Mouse (Mus musculus): Measurements from ENCODE around the gene Vav2. TPM values are rescaled to one million over a fixed set of nuclear protein-coding genes. Genes with fewer than 3 reads are reported as not detected.

Gene Vav2
- polyA plus RNA-seq, 1 experiment, result 4.5 TPM

DNA sequence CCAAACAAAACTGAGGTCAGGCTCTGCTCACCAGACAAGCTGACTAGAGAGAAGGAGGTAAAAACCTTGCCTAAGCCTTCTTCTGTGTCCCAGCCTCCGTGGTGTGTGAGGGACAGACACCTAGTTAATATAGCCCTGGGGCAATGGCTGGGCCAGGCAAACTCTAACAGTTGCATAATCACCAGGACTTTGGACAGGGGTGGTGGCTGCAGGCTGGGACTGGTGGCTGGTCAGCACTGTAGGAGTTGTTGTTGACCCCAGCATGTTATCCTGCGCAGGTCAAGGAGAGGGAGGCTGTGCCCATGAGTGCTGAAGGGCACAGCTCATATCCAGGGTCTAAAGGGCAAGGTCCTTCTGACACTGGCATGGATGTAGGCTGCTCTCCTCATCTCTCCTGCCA is 178.6 kb downstream of the Vav2 start, which contains the start of gene Sardh:
TSS of gene Sardh (minus strand) at position 127 of the 400 bp plus-strand sequence.
- TF ChIP-seq GATA1 (IDR thresholded peaks at IDR 0.05; ENCODE audit: low read length), result no peak

DNA sequence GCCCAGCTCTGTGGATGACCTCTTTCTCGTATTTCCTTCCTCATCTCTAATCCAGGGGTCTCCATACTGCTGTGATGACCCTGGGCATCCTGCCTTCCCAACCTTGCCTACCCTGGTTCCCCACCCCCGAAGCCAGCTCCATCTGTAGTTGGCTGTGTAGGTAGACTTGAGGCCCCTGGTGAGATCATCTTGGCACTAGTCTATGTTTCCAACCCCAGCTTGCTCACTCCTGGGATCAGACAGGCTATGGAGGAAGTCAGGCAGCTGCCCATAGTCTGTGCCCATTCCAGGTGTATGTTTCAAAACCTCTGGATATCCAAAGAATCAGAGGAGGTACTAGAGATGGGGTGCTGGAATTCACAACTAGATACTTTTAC is 179.4 kb downstream of the Vav2 start:
- TF ChIP-seq GATA1 (IDR thresholded peaks at IDR 0.05; ENCODE audit: low read length), result no peak

DNA sequence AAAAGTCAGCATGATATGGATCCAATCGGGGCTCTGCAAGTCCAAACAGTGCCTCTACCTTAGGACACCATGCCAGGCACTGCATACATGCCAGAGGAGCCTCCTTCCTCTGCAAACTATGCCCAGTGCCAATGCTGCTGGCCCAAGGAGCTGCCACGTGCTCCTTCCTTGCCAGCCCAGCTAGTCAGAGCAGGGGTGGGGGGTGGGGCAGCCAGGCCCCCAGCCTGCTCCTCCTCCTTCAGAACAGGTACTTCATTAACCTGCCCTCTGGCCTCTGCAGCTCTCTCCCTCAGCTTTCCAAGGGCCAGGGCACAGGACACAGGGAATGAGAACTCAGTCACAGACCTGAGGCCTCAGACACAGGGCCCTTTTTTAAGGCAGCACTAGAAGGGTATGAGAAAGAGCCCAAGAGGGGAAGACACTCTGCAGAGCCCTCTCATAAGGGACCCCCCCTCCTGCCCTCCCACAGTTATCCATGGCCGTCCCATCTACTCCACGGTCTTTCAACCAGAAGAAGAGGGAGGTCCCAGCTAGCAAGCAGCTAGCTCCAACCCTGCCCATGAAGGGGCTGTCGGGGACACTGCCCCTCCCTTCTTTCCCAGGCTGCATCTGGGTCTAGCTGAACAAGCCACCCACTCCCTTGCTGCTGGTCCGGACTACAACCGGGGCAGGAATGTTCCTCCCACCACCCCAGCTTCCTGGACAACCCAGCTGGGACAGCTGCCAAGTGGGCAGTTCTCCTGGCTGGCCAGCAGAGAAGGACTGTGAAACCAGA is 179.9 kb downstream of the Vav2 start:
- no peak for TF ChIP-seq GATA1 (IDR thresholded peaks at IDR 0.05; ENCODE audit: low read length)

DNA sequence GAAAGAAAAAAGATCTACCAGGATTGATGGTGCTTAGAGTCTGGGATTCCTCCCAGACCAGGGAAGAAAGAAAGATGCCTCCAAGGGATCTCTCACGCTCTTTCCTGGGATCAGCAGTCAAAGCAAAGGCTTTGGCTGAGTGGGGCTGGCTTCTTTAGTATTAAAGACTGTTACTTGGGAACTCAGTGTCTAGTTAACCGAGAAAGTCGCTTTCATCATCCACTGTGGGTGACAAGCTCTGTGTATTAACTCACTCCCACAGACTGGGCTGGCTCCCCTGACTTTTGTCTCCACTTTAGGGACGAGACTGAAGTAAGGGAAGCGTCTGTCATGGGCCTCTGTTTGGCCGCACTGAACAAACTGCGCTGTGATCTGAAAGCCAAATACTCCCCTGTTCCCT is 180.9 kb downstream of the Vav2 start:
- no peak for TF ChIP-seq GATA1 (IDR thresholded peaks at IDR 0.05; ENCODE audit: low read length)

DNA sequence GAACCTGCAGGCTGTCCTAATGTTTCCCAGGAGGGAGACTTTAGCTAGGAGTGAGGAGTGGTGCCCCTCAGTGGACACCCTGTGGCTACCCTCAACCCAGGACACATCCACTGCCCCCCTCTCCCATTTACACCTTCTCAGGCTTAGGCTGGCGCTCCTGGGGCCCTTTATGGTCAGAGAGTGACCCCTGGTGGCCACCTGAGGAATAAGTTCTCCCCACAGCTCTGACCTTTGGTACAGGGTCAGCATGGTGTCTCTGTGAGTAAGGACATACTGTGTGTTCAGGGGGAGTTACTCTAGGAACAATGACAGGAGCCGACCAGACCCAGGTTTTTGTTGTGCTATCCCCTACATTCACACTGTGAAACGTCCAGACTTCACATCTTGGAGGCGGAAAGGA is 189.5 kb downstream of the Vav2 start:
- no peak for TF ChIP-seq GATA1 (IDR thresholded peaks at IDR 0.05; ENCODE audit: low read length)

DNA sequence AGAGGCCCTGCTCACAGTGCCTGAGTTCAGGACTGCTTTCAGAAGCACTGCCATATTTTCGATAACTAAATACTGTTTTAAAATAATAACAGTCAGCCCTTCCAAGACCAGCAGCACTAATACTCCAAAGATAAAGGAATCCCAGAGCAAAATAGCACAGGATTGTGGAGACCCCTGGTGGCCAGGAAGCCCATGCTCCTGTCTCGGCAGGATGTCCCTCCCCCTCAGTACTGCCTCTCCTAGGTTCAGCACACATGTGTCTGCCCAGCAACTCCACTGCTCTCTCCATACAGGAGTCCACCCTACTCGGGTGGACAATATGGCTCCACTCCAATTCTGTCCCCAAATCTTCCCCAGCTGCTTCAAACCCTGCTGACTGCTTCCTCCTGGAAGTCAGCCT is 191.1 kb downstream of the Vav2 start:
- TF ChIP-seq GATA1 (IDR thresholded peaks at IDR 0.05; ENCODE audit: low read length), result no peak

DNA sequence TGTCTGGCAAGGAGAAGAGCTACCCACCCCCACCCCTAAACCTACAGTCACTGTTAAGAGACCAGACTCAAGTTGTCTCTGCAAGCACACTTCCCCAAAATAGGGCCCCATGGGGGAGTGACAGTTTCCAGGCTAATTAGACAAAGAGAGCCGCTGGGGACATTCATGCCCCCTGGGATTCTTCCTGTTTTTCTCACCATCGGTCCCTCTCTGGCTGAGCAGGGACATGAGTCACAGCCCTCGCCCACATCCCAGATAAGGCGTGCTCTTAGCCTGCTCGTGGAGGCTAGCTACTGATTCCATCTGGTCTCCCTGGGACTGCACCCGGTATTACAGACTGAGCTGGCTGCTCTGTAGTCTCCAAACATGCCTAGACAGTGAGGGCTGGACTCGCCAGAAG is 194.5 kb downstream of the Vav2 start:
- TF ChIP-seq GATA1 (IDR thresholded peaks at IDR 0.05; ENCODE audit: low read length), result no peak

DNA sequence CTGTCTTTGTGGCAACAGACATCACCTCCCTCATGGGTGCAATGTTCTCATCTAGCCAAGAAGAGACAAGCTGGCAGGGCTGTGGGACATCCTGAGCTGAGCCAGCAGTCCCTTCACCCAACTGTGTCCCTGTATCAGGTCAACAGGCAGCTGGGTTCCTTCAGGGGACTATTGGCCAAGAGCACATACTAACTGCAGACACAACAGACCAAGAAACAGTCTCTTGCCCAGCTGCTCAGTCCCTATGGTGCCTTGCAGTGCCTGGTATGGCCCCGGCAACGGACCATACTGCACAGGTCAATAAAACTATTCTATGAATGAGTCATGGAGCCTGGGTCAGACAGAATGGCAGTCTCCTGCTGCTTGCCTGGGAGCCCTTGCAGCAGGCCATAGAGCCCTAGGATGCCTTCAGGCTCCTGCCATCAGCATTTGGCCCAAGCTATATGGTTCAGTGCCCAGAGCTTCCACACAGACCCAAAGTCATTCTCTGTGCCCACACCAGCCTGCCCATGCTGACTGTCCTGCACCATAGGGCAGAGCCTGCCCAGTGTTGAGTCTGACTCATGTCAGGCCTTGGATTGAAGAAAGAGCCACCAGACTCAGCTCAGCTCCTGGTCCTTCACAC is 197.2 kb downstream of the Vav2 start:
- no peak for TF ChIP-seq GATA1 (IDR thresholded peaks at IDR 0.05; ENCODE audit: low read length)

DNA sequence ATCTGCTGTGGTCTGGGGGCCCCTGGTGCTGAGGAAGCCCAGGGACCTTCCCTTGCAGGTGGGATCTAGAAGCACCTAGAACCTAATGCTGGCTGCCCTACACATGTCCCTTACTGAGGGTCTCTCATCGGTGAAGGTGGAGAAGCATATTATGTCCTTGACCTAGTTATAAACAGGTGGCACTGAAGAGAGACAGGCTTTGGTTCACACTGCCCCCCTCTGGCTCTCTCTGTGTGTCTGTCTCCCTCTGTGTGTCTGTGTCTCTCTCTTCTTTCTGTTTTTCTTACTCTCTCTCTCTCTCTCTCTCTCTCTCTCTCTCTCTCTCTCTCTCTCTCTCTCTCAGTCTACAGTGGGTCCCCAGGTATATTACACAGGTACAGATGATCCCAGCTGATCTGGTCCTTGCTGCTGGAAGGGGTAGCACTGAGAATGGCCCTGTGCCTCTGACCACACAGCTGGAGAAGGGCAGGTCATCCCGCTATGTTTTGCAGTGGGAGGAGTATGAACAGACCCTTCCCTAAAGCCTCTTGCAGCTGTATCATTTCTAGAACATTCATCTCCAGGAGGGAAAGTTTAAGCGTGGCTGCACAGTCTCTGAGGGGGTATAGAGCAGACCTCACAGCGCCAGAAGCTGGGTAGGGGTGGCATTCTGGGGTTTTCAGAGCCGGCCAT is 197.9 kb downstream of the Vav2 start:
- no peak for TF ChIP-seq GATA1 (IDR thresholded peaks at IDR 0.05; ENCODE audit: low read length)

DNA sequence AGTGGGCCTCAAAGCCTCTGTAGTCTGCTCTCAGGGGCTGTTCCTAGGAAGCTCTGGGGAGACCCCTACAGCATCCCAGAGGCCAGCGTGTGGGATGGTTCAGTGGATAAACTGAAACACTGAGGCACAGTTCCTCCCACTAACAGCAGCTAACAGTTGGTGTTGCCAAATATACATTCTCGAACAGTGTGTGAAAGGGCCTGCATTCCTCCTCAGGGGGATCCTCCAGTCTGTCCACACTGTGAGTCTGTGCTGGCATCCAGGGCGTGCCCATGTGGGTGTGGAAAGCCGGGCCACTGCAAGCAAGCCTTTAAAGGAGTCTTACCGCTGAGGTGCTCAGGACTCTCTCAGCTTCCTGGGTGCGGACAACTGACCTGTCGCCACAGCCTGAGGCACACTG is 200.3 kb downstream of the Vav2 start:
- no peak for TF ChIP-seq GATA1 (IDR thresholded peaks at IDR 0.05; ENCODE audit: low read length)

DNA sequence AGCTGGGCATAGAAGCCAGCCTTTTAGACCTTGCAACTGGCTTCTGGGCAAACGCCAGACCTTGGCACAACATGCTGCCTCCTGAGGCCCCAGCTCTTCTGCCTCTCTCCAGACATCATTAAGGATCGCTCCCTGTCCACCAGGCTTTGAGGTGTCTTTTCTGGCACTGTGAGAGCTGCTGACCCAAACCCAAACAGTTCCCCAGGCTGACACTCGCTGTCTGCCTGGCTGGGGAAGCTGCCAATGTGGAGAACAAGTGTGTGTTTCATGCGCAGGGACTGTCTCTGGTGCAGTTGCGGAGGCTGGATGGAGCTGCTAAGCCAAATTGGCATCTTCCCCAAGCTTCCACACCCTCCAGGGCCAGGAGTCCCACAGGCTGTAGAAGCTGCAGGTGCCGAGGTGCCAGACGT is 203.8 kb downstream of the Vav2 start:
- no peak for TF ChIP-seq GATA1 (IDR thresholded peaks at IDR 0.05; ENCODE audit: low read length)

DNA sequence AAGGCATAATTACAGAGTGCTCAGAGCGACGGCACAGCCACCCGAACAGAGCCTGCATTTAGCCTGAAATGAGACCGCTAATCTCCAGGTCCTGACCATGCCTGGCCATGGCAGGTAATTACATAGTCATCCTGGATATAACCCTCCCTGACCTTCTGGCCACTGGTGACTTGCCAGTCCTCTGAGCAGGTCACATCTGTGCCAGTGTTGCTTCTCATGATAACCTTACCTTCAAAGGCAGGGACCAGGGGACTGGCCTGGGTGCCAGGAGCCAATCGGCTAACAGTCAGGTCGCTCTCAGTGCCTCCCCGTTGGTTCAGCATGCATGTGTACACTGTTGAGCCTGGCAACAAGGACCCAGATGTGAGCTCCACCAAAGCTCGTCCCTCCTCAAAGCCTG is 208.3 kb downstream of the Vav2 start:
- no peak for TF ChIP-seq GATA1 (IDR thresholded peaks at IDR 0.05; ENCODE audit: low read length)

DNA sequence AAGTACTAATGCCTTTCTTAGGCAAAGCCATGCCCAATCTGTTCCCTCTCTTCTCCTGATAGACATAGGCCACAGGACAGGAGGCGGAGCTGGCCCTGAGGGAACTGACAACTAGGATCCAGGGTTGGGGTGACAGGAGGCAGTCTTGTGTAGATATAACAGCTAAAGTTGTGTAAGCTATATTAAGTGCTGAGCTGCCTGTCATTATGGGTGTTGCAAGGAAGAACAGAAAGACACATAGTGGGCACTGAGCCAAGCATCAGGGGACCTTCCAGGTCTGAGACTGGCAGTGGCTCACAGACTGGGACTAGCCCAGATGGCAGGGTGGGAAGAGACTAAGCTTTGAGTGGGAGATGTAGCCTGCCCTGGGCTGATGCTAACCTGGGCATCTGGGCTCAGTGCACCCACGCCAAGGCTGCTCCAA is 208.7 kb downstream of the Vav2 start:
- TF ChIP-seq GATA1 (IDR thresholded peaks at IDR 0.05; ENCODE audit: low read length), result no peak

DNA sequence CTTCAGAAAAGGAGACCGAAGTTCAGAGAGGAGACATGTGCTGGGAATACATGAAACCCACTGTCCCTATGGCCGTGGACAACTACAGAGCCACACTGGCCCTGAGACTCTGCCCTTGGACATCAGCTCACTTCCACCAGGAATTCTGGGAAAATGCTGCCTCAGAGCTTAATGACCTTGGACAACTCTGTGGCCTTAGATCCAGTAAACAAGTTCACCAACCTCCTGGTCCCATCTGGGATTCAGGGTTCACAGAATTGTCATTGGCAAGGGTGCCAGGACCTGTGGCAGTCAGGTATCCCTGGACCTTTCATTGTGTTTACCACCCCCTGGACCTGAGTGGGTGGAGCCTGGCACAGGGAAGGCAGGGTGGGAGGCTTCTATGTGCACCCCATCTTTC is 211.3 kb downstream of the Vav2 start:
- TF ChIP-seq GATA1 (IDR thresholded peaks at IDR 0.05; ENCODE audit: low read length), result no peak

Other genes with a start within 250 kb of the Vav2 start
- gene Sardh, start 178.7 kb downstream of the Vav2 start, polyA plus RNA-seq (2012), result not detected in 2 replicates
- 1.9 and 2.1 TPM in 2 replicates for gene Brd3os, start 15.3 kb upstream of the Vav2 start, polyA plus RNA-seq (2012)
- 101 and 131 TPM in 2 replicates for gene Brd3, start 80.6 kb upstream of the Vav2 start, polyA plus RNA-seq (2012)
- gene Wdr5, start 88.1 kb upstream of the Vav2 start, polyA plus RNA-seq (2012), result 136 and 168 TPM in 2 replicates
- gene Rxra, start 249.4 kb upstream of the Vav2 start, polyA plus RNA-seq (2012), result 0.16 and 0.28 TPM in 2 replicates